Mouse (Mus musculus) thymus, postnatal 14 days (tissue): ENCODE results near the gene A730061H03Rik.

Source experiments
- DNase-seq: peaks from one replicate; pipeline ENCODE4 v3.0.0; 2021

The A730061H03Rik gene

DNA sequence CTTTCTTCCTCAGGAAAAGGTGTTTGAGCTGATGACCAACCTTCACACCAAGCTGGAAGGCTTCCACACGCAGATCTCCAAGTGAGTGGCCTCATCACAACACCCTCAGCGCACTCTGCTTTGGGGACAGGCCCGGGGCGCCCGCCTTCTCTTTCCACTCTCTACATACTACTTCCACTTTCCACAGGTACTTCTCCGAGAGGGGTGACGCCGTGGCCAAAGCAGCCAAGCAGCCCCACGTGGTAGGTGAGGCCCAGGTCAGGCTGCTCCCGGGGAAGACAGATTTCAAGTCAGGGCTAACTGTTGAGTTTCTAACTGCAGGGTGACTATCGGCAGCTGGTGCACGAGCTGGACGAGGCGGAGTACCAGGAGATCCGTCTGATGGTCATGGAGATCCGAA, 20.5 kb upstream of the A730061H03Rik start:
- no peak for DNase-seq

DNA sequence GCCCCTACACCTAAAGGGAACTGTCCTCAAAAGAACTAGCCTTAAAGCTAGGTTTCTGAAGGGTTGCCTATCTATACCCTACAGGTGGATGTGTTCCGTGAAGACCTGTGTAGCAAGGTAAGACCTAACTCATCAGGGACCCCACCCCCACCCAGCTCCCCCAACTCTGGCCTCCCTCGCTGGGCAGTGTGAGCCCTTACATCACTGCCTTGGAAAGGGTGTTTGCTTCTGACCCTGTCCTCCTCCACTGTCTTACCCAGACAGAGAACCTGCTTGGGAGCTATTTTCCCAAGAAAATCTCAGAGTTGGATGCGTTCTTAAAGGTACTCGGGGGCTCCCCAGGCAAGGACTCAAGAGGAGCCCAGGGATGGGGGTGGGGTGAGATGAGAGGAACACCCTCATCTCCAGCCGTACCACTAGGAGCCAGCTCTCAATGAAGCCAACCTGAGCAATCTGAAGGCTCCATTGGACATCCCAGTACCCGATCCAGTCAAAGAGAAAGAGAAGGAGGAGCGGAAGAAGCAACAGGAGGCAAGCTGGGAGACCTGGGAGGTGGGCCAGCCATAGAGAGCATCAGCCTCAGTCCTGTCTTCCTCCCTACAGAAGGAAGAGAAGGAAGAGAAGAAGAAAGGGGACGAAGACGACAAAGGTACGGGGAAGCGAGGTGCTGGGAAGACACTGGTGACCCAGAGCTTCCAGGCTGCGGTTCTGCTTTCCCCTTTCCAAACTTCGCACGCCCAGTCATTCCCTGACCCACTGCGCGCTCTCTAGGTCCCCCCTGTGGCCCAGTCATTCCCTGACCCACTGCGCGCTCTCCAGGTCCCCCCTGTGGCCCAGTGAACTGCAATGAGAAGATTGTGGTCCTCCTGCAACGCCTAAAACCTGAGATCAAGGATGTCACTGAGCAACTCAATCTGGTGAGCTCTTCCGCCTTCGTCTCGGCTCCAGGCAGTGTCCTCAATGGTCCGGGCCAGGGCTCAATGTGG, 19.6 kb upstream of the A730061H03Rik start:
- DNase-seq = no peak

DNA sequence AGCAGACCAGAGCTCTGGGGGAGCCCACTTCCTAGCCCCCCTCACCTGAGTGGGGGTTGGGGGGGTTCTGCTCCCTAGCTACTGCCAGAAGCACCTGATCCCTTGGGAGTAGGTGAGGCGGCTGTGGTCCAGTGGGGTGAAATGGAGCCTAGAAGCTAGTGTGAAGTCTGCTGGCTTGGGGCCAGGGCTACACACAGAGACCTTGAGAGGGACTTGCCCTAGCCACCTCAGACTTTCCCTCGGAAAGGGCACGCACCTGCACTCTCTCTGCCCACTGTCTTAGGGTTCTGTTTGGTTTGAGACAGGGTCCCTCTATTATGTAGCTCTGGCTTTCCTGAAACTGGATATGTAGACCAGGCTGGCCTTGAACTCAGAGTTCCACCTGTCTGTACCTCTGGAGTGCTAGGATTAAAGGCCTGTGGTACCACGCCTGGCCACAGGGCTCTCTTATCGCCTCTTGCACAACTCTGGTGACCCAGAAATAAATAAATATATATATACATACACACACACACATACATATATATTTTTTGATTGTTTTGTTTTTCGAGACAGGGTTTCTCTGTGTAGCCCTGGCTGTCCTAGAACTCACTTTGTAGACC, 18.6 kb upstream of the A730061H03Rik start:
- DNase-seq = no peak

DNA sequence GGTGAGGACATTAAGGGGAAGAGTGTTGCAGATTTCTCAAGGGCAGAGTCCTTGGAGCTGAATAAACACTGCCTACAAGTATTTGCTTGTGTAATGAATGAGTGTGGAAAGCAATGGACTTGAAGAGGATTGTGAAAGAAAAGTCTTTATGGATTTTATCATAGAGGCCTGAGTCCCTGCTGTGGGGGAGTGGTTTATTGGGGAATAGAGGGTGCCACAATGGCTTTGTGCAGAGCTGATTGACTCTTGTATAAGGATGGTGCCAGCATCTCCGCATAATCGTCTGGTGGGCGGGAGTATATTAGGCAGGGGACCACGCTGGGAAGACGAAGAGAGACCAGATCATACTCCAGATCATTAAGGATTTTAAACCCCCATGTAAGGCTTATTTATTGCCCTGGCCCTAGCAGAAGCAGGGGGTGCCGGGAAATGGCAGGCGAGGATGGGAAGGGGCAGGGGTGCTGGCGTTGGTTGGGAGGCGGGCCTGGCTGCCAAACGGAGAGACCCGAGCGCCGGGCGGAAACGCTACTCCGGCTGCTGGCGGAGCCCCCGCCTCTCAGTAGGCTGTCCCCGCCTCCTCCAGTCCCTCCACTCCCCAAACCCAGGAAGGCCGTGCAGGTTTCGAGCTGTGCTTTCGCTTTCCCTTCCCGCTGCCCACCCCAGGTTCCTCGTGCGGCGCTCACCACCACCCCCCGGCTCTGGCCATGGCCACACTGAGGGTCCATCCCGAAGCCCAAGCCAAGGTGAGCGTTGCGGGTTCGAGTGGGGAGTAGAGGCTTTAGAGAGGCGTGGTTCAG, 17.9 kb upstream of the A730061H03Rik start, which contains the start of gene Psme1:
Gene Psme1 (plus strand): TSS at position 253 of the 797 bp plus-strand sequence.
- DNase-seq = peak; percentile 91

DNA sequence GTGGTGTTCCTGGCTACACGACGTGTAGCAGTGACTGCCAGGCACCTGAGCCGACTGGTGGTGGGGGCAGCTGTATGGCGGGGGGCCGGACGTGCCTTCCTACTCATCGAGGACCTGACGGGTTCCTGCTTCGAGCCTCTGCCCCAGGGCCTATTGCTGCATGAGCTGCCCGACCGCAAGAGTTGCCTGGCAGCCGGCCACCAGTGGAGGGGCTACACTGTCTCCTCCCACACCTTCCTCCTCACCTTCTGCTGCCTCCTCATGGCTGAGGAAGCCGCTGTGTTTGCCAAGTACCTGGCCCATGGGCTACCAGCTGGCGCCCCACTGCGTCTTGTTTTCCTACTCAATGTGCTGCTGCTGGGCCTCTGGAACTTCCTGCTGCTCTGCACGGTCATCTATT, 16.2 kb upstream of the A730061H03Rik start:
- no peak for DNase-seq

DNA sequence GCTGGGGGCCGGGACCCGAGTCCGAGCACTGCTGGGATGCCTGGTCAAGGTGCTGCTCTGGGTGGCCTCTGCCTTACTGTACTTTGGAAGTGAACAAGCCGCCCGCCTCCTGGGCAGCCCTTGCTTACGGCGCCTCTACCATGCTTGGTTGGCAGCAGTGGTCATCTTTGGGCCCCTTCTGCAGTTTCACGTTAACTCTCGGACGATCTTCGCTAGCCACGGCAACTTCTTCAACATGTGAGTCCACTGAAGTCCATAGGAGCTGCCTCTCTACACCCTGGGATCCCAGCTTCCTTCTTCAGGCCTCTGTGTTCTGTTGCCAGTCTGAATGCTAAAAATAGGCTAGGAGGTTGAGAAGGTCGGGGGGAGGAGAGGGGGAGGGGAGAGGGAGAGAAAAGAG, 15.5 kb upstream of the A730061H03Rik start:
- DNase-seq = no peak

DNA sequence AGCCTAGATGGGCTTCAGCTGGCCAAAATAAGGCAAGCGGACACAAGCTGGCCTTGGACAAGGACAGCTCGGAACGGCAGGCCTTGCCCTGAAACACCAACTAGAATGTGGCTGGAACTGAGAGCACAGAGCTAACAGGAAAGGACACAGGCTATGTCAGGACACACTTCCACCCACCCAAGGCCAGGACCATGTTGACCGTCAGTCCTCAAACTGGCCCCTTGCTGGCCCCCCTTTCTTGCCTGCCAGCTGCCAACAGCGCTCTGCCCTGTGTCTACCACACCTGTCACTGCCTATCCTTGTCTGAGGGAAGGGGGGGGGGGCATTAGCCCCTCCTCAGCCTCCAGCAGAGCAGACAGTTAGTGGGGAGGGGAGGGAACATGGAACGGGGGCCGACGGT, 15.1 kb upstream of the A730061H03Rik start, which contains the start of gene Fitm1:
Gene Fitm1 (plus strand): TSS at position 316 of the 400 bp plus-strand sequence.
- no peak for DNase-seq

DNA sequence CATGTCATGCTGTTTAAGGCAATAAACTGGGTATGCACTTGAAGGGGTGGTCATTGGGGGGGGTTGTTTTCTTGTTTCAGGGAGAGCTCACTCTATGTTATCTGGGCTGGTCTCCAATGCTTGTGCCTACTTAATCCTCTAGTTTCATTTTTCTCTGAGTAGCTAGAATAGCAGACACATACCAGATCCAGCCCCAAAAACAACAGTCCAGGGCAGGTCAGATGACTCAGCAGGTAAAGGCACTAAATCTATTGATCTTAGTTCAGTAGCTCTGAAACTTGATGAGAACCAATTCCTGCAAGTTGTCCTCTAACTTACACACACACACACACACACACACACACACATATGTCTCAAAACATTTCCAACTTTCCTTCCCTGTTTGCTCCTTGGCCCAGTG, 11.6 kb upstream of the A730061H03Rik start:
- DNase-seq = no peak

DNA sequence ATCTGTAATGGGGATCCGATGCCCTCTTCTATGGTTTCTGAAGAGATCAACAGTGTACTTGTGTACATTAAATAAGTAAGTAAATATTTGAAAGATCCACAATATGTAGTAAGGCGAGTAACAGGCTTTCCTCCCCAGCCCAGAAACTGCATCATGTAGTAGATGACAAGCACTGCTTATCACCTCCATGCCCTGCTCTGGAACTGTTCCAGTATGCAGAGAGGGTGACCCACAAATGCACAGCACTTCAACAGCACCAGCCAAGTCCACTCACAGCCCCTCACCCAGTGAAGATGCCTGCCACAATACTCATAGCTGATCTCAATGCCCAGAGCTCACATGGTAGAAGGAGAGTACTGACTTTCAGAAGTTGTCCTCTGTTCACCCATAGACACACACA, 10.4 kb upstream of the A730061H03Rik start:
- DNase-seq = no peak

DNA sequence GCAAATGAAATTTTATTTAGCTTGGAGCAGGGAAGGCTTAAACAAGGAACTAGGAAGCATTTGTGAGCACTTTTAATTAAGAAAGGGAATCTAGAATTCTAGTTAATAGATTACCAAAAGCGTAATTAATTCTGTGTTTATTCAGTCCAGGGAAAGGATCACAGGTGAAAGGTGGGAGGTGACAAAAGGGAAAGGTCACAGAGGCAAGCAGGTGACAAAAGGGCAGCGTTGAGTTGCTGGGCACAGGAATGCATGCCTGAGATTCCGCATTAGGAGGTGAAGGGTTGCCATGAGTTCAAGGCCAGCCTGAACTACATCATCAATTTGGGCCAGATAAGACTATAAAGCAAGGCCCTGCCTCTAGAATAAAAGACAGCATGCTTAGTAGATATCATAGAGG, 7.3 kb upstream of the A730061H03Rik start:
- DNase-seq = no peak

DNA sequence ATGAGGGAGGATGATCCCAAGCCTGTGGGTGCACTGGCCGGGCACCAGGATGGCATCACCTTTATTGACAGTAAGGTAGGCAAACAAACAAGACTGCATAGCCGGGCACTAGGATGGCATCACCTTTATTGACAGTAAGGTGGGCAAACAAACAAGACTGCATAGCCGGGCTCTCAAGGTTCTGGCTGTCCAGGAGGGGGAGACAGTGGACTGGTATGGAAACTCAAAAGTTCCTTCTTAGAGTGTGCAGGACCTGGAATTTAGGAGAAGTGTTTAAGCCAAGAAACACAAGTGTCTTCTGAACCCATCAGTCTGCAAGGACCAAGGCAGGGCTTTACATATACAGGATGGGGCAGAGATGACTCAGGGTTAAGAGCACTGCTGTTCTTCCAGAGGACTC, 5.5 kb upstream of the A730061H03Rik start:
- DNase-seq = no peak

DNA sequence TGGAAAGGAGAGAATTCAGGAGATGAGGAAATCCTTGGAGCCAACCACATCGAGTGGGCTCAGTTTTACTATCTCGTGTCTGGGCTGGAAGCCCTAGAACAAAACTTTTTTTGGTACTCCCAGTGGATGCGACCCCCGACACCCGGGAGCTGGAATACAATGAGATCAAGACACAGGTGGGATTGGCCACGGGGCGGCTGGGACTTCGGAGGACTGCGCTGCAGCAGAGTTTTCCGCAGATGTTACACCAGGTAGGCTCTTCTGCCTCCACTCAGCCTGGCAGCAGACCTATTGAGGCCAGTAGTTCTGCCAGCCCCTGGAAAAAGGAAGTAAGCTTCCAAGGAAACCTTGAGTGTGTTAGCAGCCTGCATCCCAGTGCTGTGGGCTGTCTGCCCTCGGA, 3.0 kb upstream of the A730061H03Rik start:
- DNase-seq = no peak

DNA sequence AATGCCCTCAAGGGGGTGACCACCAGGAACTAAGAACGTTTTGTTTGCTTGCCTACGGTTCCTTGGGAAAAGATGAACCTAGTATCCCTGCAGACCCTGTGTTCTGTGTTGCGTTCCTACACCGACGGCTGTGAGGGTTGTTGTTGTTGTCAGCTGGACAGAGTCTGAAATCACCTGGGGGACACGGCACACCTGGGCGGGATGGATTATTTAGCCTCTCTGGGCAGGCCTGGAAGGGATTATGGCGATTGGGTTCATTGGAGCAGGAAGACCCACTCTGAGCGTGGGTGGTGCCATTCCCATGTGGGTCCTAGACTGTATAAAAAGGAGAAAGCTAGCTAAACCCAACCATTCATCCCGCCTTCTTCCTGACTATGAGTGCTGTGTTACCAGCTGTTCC, 1.7 kb upstream of the A730061H03Rik start:
- DNase-seq = no peak

DNA sequence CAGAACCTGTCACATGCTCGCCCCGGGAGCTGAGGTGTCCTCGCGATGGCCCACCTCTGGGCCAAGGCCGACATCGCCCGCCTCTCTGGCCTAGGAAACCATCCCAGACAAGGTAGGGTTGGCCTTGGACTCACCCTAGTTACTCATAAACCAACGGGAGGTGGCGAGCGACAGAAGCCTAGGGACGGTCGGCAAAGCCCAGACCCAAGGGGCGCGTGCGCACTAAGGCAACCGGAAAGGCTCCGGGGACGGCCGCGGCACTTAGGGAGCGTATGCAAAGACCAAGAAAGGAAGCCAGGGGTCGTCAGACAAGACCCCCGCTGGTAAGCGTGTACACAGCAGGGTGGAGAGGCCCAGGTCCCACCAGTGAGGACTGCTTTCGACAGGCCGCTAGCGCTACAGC, 406 bp downstream of the A730061H03Rik start, which contains the start of gene Dcaf11:
Gene Dcaf11 (plus strand): TSS at position 208 of the 403 bp plus-strand sequence.
- peak; percentile 91 for DNase-seq

DNA sequence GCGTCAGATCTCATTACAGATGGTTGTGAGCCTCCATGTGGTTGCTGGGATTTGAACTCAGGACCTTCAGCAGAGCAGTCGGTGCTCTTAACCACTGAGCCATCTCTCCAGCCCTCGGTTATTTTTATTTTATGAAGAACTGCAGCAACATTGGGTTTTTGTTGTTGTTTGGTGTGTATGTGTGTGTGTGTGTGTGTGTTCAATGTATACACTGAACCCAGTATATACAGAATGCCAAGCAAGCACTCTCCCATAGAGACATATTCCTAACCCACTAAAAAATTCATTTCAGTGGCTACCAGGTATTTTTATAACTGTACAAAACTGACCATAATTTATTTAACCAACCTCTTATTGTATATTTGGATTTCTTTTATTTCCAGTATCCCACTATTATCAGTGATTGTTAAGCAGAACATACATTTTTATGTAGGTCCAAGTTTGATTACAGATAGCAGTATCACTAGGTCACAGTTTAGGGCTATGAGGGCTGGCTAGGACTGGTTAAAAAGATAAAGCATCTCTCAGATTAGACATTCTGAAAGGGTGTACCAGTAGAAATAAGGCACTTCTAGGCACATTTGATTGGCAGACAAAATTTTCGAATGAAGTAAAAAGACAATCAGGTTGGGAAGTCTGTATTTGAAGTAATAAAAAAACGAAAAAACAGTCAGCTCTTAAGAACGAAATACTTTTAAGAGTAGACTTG, 1.3 kb downstream of the A730061H03Rik start:
- DNase-seq = no peak

DNA sequence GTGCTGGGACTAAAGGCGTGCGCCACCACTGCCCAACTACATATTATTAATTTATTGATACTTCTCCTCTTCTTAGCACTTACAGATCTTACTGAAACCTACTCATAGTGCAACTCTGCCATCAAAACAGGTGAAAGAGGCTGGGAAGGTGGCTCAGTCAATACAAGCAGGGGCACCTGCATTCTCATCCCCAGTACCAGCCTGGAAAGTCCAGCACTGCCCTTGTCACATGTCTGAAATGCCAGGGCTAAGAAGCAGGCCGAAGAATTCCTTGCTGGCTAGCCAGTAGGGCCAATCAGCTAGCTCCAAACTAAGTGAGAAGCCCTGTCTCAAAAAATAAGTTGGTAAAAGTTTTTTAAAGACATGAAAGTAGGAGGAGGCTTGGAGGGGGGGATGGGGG, 2.6 kb downstream of the A730061H03Rik start:
- DNase-seq = no peak

DNA sequence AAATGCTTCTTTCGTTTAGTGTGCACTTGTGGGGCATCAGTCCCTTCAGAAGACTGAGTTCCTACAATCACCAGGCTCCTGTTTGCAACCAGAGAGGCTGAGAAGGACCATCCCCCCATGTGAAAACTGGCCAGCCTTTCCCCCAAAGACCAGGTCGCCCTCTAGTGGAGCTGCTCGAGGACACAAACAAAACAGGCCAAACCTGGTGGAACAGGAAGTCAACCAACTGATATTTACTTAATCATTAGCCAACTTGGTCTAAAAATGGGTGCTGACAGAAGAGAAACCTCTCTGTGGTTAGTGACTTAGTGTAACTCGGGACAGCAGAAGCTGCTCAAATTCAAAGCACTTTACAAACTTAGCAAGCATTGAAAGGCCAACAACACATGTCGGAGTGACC, 3.2 kb downstream of the A730061H03Rik start:
- peak; percentile 71 for DNase-seq

DNA sequence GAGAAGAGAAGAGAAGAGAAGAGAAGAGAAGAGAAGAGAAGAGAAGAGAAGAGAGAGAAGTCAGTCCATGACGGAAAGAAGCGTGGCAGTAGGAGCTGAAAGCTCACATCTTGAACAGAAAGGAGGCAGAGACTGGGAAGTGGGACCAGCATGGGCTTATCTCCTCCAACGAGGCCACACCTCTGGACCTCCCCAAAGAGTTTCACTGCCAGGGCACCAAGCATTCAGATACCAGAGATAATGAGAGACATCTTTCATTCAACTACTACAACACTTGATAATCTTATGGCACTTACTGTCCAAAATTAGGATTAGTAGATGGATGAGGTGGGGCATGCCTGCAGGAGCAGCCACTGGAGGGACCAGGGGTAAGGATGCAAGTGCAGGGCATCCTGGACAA, 4.4 kb downstream of the A730061H03Rik start:
- DNase-seq = no peak

DNA sequence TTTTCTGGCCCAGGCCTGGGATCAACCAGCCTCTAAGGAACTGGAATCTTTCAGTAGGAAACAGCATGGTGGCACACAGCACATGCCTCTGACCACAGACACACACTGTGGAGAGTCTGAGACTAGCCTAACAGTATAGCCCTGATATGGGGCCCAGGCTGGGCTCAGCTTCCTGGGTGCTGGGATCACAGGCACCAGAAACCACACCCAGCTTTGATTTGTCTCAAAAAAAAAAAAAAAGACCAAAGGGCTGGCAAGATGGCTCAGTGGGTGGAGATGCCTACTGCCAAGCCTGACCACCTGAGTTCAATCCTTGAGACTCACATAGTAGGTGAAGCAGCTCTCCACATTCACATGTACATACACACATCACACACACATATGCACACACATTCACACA, 5.6 kb downstream of the A730061H03Rik start:
- no peak for DNase-seq

DNA sequence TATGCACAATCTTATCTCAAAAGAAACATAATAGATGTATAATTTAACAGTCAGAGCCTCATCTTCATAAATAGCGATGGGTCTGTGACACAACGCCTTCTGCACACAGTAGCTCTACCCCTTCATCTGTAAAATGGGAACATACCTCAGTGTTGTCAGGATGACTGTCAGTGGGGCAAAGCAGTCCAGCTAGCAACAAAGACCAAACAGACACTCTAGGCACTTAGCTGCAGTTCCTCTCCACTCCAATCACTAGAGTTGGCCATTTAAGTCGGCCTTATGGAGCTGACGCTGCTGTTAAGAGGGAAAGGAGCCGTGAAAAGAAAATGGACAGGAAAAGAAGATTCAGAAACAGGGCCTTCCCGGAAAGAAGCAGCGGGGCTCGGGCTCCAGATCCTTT, 8.4 kb downstream of the A730061H03Rik start:
- DNase-seq = no peak

DNA sequence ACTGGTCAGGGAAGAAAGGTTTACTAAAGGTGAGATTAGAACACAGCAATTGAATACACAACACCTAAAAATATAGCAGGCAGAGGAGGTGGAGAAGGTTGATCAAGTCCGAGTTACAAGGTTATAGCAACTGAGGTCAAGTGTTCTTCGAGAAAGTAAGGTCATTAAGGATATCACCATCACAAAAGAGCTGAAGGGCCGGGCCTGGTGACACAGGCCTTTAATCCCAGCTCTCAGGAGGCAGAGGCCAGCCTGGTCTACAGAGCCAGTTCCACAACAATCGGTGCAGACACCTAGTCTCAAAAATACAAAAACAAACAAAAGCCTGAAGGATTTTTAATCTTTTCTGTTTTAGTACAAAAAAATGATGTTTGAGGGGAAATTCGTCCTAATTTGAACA, 8.9 kb downstream of the A730061H03Rik start:
- DNase-seq = no peak

DNA sequence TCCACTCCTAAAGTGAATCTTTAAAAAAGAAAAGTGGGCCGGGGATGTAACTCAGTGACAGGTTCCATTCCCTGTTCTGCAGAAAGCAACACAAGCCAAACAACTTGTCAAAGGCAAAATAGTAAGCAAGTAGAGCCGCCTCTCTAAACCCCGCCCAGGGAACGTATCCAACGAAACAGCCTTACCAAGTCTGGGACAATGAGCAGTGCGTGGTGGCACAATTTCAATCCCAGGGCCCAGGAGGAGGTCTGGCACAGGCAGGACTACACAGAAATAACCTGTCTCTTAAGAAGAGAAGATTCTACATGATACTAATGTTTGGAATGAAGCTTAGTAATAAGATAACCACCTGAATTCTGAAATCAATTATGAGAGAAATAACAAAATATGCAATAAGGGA, 10.0 kb downstream of the A730061H03Rik start:
- DNase-seq = no peak

DNA sequence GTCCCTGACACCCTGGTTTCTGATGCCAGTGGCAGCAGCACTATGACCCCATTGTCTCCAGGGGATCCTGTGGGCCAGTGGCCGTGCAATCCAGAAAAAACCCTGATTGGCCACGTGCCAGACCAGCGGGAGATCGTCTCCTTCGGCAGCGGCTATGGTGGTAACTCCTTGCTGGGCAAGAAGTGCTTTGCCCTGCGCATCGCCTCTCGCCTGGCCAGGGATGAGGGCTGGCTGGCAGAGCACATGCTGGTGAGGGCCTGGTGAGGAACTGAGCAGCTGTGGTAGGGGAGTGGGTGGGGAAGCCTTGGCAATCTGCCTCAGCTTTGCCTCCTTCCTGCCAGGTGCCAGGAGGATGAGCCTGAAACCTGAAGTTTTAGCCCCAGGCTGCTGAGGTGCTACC, 15.9 kb downstream of the A730061H03Rik start:
- DNase-seq = no peak
